Mouse (Mus musculus): ENCODE data around the gene Cggbp1.

The Cggbp1 gene

GRCm38 (mm10) chr16:64873416-64874305 is 21.9 kb downstream of the Cggbp1 start:
- DNase-seq = peak; percentile 74 to 78

GRCm38 (mm10) chr16:64875384-64875783 is 23.6 kb downstream of the Cggbp1 start:
- no peak for DNase-seq

- no peak for DNase-seq
Observed at GRCm38 (mm10) chr16:64875822-64876221, 24.0 kb downstream of the Cggbp1 start.

DNA sequence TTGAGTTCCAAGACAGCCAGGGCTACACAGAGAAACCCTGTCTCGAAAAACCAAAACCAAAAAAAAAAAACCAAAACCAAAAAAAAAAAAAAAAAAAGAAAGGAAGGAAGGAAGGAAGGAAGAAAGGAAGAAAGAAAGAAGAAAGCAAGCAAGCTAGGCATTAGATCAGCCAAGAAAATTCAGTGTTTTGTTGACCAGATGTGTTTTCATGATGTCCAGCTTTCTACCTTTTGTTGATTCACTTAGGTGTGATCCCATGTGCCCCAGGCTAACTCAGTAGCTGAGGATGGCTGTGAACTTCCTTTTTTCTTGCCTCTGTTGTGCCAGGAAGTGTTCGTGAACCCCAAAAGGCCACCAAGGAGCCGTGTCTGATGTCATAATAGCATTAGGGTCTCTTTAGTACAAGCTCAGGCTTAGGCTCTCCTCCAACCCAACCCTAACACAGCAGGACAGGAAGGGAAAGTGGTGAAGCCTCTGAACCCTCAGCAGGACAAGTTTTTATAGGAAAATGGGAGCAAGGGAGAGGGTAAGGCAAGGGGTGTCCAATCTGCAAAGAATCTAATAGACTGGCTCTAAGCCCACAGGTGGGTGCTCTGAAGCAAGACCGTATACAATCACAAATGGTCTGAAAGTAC is 25.0 kb downstream of the Cggbp1 start:
- DNase-seq = no peak

DNA sequence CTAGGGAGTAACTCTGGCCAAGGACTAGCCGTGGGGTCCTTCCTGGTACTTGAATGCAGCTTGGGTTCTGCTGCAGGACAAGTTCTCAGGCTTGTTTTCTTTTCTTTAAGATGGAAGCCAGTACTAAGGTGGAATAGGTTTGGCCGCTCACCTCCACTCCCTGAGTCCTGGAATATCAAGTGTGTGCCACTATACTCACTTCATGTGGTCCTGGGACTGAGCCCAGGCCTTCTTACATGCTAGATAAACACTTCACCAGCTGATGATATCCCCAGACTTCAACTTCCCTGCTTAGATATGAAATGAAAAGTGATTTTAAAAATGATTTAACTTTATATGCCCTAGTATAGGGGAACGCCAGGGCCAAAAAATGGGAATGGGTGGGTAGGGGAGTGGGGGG is 25.5 kb downstream of the Cggbp1 start:
- DNase-seq = no peak

DNA sequence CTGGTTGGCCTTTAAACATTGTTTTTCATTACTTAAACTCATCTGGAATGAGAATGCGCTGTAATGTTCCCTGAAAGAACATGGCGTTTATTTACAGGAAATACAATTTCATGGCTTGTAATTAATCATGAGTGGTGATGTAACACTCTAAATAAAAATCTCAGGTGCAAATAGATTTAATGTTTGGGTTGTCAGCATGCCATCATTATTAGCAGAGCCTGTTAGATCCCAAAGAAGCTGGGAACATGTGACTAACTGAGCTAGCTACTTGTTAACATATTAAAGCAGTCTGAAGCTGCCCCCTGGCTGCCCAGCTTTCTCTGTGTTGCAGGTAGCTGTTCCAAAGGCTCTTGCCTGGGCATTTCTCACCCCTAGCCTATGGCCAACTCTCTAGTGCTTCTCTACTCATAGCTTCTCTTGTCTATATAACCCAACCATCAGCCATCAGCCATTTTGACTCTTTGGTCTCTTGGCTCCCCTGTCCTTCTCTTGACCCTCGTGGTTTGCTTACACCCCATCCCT is 26.9 kb downstream of the Cggbp1 start:
- DNase-seq = peak in 1 of 2 experiments; percentile 29

GRCm38 (mm10) chr16:64879735-64880134 is 27.9 kb downstream of the Cggbp1 start:
- DNase-seq = no peak

DNA sequence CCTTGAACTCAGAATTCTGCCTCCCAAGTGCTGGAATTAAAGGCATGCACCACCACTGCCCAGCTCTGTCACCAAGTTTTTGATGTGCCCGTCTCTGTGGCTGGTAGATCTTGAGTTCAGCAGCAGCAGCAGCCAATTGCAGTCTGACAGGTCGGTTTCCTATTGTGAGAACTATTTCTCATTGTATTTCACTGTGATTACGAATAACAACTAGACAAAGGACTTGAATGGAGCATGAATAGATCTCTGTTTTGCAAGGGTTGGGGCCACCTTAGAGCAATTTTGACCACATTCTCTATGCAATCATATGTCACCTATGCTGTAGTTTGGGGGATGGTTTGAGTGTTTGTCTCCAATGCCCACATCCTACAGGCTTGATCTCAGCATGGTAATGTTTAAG is 29.2 kb downstream of the Cggbp1 start:
- DNase-seq = no peak

GRCm38 (mm10) chr16:64881442-64881841 is 29.6 kb downstream of the Cggbp1 start:
- no peak for DNase-seq

DNA sequence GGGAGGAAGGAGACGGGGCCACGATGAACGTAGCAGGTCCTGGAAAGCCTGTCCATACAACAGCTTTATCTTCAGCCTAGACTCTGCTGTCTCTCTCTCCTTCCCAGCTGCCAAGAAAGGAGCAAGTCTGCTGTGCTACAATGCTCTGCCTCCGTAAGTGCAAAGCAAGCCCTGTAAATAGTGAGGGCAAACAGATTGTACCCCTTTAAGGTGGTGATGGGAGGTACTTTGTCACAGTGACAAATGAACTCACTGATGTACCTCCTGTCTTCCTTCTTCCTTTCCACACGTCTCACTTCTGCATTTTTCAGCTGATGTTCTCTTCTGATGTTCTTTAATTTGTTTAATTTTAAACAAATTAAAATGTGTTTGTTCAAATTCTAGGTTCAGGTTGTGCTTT is 32.1 kb downstream of the Cggbp1 start:
- no peak for DNase-seq

- no peak for DNase-seq
Observed at GRCm38 (mm10) chr16:64884420-64884838, 32.6 kb downstream of the Cggbp1 start.

GRCm38 (mm10) chr16:64885142-64885541 is 33.3 kb downstream of the Cggbp1 start:
- DNase-seq = no peak

GRCm38 (mm10) chr16:64885547-64885946 is 33.8 kb downstream of the Cggbp1 start:
- DNase-seq = no peak

GRCm38 (mm10) chr16:64889496-64889895 is 37.7 kb downstream of the Cggbp1 start:
- DNase-seq = no peak

GRCm38 (mm10) chr16:64899084-64899483 is 47.3 kb downstream of the Cggbp1 start:
- peak in 1 of 2 experiments; percentile 31 for DNase-seq

DNA sequence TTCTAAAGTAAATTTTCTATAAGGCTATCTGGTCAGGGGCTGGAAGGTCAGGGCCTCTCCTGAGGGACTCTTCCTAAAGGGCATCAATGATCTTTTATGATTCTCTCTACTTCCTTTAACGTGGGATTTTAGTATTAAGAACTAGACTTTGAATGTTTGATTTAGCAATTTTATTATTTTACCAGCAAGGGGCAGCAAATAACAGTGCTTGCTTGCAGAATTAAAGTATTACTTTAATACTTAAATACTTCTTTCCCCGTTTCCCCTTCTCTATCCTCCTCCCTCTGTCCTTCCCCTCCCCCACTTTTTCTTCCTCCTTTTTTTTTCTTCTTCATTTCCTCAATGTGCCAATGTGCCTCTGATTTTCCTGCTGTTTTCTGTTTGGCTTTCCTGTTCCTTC is 51.5 kb downstream of the Cggbp1 start:
- no peak for DNase-seq

DNA sequence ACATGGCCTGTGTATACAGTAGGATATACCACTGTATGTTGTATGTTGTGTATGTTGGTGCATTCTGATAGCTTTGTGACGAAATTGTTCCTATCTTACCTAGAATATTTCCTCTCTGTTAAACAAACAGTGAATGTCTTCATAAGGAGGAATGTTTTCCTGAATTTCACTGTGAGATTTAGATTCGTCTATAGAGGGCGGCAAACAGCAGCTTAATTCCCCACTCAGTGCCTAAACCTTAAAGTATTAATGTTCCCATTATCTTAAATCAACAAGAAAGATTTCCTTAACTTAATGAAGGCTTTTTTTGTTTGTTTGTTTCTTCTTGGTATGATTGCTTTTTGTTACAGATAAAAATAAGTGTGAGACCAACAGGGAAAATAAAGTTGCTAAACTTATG is 55.3 kb downstream of the Cggbp1 start:
- DNase-seq = no peak

- DNase-seq = no peak
Observed at GRCm38 (mm10) chr16:64908747-64909146, 57.0 kb downstream of the Cggbp1 start.
